Mouse (Mus musculus): ENCODE measurements at regions not wholly inside any gene's neighbourhood (a gene's known extent, or its start where the extent isn't known, plus 50 kb on each side); places are given as distances from the start of the nearest gene placed in this dataset.

DNA sequence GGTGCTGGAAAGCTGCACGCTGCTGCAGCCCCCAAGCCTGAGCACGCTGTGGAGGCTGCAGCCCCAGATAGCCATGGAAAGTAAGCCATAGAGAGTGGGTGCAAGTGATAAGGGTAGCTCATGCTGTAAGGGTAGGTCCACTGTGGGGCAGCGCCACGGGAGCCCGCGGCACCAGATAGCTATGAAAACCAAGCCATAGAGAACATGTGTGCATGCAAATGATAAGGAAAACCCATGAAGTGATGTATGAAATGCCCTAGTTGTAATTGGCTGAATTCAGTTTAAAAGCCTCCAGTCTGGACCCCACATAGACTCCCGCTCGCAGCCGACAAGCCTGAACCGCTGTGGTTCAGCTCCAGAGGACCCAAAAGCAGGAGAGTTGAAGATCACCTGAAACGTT is 58.8 kb upstream of the L3mbtl3 start:
- no peak for DNase-seq (ENCODE audit: low spot score in 2 of 2)

DNA sequence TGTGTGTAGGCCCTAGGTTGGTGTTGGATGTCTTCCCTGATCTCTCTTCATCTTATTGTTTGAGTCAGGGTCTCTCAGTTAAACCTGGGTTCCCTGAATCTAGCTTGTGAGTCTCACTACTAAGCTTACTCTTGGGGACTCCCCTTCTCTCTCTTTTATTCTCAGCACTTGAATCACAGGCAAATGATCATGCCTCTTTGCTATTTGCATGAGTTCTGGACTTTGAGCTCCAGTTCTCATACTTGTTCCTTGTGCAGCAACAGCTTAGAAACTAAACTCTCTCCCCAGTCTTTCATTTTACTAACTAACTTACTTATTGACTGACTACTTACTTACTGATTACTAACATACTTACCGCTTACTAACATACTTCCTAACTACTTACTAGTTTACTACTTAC is 64.9 kb upstream of the L3mbtl3 start:
- DNase-seq (ENCODE audit: low spot score in 2 of 2) = no peak

DNA sequence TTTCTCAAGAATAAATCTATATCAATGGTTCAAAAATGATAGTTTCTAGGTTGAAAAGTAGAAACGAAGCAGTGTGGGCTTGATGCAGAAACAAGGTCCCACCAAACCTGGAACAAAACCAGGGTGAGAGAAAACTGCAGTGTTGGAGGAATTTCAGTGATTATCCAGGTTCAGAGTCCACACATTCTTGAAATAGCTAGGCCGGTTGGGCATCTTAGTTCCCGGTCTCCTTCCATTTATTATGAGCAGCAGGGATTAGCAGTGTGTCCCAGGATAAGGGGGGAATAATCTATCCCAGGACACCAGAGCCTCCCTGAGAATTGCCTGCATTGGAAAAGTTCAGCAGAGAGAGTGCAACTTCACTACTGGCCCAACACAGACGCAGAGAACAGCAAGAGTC is 108.5 kb upstream of the L3mbtl3 start:
- no peak for DNase-seq (ENCODE audit: low spot score in 2 of 2)

DNA sequence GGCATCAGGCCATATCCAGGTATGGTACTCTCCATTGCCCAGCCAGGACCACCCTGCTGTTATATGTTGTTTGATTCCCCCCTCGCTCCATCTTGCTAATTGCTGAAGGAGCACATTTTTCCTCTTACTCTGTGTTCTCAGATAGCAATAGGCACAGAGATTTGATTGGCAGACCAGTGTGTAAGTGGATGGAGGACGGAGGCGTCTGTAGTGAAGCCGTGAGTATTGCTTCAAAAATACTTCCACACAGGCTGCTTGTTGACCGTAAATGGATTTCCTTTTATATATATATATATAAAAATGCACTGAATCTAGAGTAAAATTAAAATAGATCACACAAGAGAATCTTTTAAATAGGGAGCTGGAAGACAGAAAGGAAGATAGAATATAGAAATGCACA is 115.6 kb upstream of the L3mbtl3 start:
- no peak for DNase-seq (ENCODE audit: low spot score in 2 of 2)

DNA sequence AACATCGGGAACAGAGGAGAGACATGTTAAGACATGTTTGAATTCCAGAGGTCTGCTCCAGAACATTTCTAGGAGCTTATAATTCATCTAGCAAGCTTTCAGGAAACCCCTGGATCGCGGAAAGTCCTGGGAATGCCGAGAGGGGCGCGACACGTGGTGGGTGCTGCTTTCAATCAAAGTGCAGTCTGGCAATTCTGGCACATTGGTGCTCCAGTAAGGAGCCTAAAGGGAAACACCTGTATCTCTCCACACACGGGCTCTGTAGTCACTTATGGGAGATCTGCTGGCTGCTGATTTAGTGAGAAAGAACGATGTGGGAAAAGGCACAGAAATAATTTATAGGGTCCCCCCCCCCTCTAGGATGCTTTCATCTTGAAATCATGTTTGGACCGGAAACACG is 116.4 kb upstream of the L3mbtl3 start:
- DNase-seq (ENCODE audit: low spot score in 2 of 2) = no peak

DNA sequence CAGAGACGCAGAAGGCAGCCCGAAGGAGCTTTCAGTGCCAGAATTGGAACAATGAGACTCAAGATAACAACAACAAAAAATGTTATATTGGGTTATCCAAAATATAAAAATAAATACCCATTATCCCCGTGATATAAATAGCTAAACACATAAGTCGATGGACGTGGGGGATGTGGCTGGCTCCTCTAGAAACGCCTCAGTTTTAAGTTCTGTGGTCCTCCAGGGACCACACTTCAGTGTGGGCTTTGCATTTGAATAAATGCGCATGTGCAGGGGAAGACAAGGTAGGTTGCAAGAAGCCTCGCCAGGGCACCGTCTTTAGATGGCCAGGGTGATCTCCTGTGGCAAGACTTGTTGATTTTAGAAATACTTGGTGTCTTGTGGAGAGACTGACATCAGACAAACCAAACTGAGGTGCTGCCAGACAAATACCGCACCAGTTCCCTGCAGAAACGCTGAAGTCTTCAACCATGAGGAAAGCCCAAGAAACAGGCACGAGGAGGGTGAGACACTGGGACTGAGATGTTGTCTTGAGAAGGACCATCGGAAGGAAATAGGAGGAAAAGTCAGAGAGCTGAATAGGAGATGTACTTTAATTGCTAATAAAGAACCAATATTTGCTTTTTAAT is 117.2 kb upstream of the L3mbtl3 start:
- no peak for DNase-seq (ENCODE audit: low spot score in 2 of 2)

DNA sequence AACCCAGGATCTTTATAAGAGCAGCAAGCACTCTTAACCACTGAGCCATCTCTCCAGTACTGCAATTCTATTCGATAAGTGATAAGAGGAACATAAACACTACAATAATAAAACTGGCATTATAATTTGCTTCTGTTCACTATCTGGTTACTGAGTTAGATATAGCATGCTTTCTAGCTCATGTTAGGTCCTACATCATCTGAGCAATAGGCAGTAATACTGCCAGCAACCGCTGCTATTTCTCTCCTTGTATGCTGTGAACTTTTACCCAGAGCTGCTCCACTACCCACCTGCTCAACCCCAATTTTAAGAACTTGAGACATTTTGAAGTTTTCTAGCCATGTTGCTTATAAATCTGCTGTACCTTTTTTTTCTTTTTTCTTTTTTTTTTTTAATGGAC is 118.0 kb upstream of the L3mbtl3 start:
- no peak for DNase-seq (ENCODE audit: low spot score in 2 of 2)

DNA sequence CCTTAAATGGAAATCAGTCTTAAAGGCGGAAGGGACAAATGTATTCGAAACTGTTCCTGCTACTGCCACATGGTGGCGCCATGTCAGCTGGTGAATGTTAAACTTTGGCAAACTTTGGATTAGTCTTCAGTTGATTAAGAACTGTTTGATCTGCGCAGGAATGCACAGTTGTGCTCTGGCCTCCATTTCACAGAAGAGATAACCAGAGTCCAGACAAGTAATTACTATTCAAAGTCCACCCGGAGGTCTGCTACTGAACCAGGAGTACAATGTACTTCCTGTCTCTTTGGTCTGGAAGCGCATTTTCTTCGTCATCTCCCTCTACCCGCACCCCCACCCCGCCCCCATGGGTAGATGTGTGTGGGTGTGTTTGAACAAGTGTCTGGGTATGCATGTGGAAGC is 118.6 kb upstream of the L3mbtl3 start:
- DNase-seq (ENCODE audit: low spot score in 2 of 2) = peak; percentile 14 to 52

DNA sequence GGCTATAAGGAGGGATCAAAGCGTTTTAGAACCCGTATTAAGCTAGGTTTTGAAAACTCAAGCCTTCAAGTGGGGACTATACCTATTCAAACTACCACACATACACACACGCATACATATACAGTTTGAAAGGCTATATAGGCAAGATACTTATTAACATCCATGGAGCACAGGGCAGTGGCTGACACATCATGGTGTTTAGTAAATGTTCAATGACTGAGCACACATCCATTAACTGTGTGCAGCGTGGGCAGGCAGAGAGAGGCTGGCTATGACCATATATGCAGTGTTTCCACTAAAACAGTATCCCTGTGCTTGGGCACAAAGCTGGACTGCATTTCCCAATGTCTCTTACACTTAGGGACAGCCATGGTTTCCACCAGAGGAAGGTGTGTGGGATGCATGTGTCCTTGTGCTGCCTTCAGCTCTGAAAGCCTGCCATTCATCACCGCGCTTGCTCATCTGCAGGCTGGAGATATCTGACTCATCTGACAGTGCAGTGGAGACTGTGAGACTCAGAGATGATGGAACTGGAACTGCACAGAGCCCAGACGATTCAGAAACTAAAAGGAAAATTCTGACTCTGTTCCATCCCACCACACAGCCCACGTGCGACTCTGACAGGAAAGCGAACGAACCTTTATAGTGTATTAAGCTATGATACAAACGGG is 124.6 kb upstream of the L3mbtl3 start:
- no peak for DNase-seq (ENCODE audit: low spot score in 2 of 2)

DNA sequence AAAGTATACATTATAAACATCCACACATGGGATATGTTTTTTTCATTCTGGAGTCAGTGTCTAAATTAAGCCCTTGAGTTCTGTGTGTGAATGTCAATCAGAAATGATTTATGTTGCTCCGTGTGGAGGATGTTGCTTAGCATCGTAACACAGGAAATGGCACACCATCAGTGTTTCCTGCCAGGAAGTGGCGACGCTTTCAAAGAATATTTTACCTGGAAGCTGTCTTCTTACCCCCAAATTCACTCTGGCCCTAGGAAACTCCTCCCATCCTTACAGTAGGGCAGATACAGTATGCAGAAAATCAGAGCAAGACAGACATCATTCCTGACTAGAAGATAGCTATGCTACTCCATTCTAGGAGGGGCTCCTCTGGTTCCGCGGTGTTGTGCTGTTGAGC is 145.1 kb upstream of the L3mbtl3 start:
- peak; percentile 16 to 20 for DNase-seq (ENCODE audit: low spot score in 2 of 2)

DNA sequence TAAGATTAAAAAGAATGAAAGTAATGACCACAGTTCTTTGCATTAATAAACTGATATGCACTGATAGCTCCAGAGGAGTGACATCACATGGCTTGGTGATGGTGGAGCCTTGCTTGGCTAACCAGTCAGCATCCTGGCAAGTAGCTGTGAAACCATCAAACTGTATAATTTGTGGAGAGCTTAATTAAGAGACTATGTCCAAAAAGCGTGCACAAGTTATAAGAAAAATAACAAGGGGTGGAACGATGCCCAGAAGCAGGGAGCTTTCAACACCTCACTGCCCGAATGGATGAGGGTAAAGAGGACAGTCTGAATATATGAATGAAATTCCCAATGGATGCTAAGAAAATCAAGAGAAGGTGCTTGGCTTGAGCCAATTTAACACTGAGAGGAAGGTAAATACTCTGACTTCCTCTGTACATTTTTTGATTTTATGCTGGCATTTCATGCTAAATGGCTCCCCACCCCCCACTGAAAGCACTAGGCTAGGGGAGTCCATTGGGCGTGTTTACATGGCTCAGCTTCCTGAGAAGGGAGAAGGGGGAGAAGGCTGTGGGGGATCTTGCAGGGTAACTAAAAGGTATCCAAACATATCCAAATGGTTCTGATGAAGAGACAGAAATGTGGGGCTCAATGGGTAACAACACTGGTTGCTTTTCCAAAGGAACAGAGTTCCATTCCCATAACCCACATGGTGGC is 150.2 kb upstream of the L3mbtl3 start:
- no peak for DNase-seq (ENCODE audit: low spot score in 2 of 2)

DNA sequence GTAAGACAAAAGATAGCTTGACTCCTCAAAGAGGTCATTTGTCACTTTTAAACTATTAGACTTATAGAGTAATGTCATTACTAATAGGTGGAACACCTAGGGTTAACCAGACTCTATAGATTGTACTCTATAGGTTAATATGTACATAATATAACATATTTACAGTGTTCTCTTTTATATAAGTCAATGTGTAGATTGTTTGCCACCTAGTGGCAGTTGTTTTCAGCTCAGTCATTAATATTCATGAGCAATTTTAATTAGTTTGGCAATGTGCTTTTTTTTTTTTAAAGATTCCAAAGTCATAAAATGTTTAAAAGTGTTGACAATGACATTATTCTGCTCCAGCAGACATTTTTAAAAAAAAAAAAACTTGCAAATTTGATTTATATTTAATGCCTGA is 164.4 kb upstream of the L3mbtl3 start:
- DNase-seq (ENCODE audit: low spot score in 2 of 2) = no peak

DNA sequence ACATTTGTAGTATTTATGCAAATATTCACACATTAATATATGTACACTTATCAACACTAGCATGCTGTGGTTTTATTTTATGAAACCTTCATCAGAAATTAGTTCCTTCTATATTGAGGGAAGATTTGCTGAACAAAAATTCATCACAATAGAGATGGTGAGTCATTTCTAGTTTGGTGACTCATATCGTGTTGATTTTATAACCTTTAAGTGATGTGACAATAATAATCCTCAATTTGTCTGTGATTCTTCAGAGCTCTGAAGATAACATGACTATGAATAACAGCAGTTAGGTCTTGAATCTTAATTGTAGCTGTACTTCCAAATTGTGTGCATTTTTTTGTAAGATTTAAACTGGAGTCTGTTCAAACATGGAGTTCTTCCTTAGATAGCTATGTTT is 168.3 kb upstream of the L3mbtl3 start:
- DNase-seq (ENCODE audit: low spot score in 2 of 2) = no peak

DNA sequence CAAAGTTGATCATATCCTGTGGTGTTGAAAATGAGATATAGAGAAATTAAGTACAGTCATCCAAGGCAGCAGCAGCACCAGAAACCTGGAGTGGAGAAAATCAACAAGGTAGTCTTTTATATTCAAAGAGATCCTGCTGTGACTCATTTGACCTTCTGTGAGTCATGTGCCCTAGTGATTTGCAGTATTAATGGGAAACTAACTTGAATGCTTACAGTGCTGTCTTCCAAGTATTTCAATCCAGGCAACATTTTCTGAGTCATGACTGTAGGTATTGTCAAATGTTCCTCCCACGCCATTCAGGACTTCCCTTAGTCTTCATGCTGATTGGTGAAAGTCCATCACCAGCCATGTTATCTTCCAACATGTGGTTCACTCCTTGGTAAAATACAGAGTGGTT is 169.0 kb upstream of the L3mbtl3 start:
- DNase-seq (ENCODE audit: low spot score in 2 of 2) = no peak

DNA sequence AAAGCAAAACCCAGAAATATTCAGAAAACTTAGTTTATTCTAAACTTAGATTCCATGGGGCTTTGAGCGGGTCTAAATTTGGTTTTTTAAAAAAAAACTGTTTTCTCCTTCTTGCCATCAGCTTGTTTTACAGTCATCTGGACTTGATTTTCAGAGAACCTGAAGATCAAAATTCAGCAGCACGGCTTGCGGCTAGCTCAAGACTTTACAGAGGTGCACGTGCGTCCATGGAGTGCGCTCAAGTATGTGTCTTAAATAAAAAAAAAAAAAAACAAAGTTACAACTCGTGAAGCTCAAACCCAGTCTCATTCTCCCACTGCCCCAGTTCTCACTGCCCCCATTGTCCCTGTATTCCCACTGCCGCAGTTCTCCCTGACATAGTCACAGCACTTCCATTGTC is 180.5 kb upstream of the L3mbtl3 start:
- no peak for DNase-seq (ENCODE audit: low spot score in 2 of 2)

DNA sequence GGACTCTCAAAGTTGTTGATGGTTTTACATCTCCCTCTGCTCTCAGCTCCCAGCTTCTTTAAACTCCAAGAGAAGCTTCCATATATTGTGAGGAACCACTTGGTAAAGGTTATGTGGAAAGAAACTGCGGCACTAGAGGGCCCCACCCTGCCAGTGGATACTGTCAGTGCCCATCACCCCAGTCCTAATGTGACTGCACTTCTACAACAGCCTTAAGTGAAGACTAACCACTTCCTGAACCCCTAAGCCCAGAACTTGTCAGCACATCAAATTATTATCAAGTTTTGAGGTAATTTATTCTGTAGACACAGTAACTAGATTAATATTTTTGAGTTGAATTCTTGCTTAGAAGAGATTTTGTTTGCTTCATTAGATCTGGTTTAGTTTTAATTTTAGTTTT is 182.3 kb upstream of the L3mbtl3 start:
- DNase-seq (ENCODE audit: low spot score in 2 of 2) = no peak

DNA sequence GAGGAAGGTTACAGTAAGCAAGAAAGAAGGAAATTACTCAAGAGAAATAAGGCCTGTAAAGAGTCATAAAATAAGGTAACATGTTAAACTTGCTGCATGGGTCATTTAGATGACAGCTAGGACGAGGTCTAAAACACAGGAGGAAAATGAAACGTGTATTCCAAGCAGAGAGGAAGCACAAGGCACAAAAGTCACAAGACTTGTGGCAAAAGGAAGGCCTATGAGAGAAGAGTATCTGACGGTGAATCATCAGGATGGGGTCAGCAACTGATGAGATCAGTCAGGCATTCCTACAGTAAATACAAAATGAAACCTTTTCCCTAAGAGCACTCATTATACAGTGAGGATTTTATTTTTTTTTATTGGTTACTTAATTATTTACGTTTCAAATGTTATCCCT is 183.6 kb upstream of the L3mbtl3 start:
- DNase-seq (ENCODE audit: low spot score in 2 of 2) = no peak

DNA sequence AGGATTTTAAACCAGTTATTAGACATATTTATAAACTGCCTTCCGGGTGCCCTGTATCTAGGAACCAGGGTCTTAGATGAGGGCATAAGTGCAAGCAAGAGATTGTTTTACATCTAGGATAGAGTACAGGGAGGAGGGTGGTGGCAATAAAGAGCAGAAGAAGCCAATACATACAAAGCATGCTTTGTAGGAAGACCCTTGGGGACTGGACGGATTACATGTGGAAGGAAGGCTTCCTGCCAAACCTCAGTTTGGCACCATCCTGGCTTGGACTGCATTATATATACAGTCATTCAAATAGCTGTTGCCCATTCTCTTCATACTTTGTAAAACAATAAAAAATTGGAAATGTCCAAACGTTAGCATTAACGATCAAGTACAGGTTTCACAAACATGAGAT is 184.7 kb upstream of the L3mbtl3 start:
- DNase-seq (ENCODE audit: low spot score in 2 of 2) = no peak

DNA sequence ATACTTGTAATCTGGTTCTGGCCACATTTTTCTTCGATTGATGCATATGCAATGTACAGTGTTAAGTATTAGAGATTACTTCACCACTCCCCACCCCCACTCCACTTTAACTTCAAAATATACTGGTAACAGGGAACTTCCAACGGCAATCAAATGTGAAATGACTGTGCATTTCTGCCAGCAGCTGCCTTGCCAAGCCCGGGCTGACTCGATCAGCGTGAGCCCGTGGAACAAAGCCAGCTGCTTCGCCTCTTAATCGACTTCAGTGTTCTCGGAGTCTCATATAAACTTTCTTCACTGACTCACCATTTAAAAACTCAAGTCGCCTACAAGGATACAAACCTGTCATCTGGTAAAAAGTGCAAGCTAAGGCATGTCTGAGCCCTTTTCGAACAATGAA is 188.7 kb upstream of the L3mbtl3 start:
- no peak for DNase-seq (ENCODE audit: low spot score in 2 of 2)

DNA sequence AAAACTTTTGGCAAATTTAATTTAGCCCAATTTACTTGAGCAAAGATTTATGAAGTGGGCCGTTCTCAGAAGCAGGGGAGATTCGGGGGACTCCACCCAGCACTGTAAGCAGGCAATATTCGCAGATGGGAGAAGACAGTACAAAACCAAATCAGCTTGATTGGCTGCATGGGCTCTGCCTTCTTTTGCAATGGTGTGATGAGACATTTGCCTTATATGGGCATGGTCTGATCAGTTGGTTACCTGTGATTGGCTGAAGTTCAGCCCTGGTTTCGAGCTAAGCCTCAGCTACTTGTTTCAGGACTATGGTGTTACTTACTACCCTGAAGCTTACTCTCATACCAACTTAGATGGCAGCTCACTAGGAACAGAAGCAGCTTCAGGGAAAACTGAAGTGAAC is 185.6 kb upstream of the Arhgap18 start:
- no peak for DNase-seq (ENCODE audit: low spot score in 2 of 2)

DNA sequence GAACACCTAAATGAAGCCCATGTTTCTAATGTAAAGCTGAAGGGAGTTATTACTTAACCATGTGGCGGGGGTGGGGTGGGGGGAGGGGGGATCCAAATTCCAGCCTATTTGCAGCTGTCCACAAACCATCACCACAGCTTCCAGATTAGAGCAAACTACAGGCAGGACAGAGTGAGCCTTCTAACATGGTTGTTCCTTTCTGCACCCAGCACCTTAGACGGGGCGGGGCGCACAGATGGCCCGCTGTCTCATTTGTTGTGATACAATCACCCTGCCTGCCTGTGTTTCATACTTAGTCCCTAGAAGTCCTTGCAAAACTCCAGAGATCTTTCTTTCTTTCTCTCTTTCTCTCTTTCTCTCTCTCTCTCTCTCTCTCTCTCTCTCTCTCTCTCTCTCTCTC is 182.8 kb upstream of the Arhgap18 start:
- no peak for DNase-seq (ENCODE audit: low spot score in 2 of 2)

DNA sequence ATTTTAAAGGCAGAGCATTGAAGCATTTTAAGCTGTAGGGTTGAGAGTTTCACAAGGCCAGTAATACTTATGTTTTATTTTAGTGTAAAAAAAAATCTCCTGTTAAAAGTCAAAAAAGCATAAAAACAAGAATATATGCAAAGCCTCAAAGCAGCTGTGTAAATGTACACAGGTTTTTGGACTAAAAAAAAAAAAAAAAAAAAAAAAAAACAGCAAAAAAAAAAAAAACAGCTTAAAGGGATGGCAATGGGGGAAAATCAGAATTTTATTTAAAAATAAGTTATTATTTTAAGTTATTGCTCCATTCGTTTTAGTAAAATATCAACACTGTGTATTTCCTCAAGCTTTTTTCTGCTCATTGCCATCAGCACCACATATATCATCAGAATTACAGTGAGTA is 181.8 kb upstream of the Arhgap18 start:
- no peak for DNase-seq (ENCODE audit: low spot score in 2 of 2)

DNA sequence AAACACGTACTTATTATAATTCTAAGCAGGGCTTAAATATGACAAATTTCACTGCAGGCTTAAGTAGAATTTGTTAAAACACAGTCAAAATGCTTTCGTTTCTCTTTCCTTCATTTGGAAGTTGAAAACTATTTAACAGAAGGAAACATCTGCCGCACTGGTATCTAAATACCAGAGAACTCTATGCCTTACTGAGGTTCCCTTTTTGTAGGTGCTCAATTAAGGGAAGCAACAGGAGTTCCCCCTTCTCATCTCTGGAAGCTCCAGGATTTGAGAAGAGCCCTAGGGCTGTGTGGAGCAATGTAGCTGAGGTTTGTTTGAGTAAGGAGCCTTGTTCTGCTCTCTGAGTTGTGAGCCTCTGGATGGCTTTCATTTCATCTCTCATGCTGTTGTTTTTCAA is 177.1 kb upstream of the Arhgap18 start:
- no peak for DNase-seq (ENCODE audit: low spot score in 2 of 2)
